ENCODE assay signal across 22 mouse cellular contexts in genomic region chr12:52338136-52338753, GRCm38 (mm10).
DNase-seq lines count a peak whose midpoint lies in the region; TF ChIP-seq lines count a peak whose summit lies in the region.
"Had no signal": no experiment of that assay in that cellular context is flagged by ENCODE, and none has a peak within 500 bp of the region (broad histone marks: within the 10 kb centered on the region; RNA-seq: fewer than 3 reads in every experiment).

No protein-coding gene starts in this region.

- H3K79me2 ChIP-seq in myocyte (ENCODE audit: control insufficient read depth, insufficient read depth) = no peaks in the 10 kb centered on the region

- H3K4me2 ChIP-seq in myocyte (ENCODE audit: low read depth) = peak overlapping the region; percentile 7
- H3K4me2 ChIP-seq: lung, embryonic 14.5 days had no signal

- no peak overlapping the region for H3K4me3 ChIP-seq in myocyte
- H3K4me3 ChIP-seq in heart, embryonic 10.5 days = no peak overlapping the region
- H3K4me3 ChIP-seq: embryonic facial prominence, embryonic 10.5 days; heart, adult 2 months; hindbrain, embryonic 10.5 days; midbrain, embryonic 10.5 days had no signal

- H3K36me3 ChIP-seq in myocyte (ENCODE audit: control insufficient read depth, insufficient read depth) = no peaks in the 10 kb centered on the region
- no peaks in the 10 kb centered on the region for H3K36me3 ChIP-seq in heart, embryonic 10.5 days
- H3K36me3 ChIP-seq: embryonic facial prominence, embryonic 10.5 days; G1E; hindbrain, embryonic 10.5 days; midbrain, embryonic 10.5 days had no signal

- no peak overlapping the region for H3ac ChIP-seq in myocyte (ENCODE audit: control insufficient read depth, insufficient read length)

- 60% methylated on average over 2 of the region's 2 CpGs for WGBS in heart, embryonic 10.5 days

- H3K4me1 ChIP-seq in heart, embryonic 10.5 days = peaks cover 18% of the 10 kb centered on the region

- peak; percentile 71 to 74 for DNase-seq in adrenal gland, adult (ENCODE audit: inconsistent age in 2 of 2, low spot score in 1 of 2)
- no peak for DNase-seq in adrenal gland, postnatal 4 days (ENCODE audit: low spot score in 2 of 2)
- peak; percentile 67 for DNase-seq in adrenal gland, adult 2 months
- DNase-seq in c-Kit-positive CD71-positive TER-119-negative erythroid progenitor cells, embryonic 14.5 days (ENCODE audit: low read depth) = peak; percentile 4
- DNase-seq in gastrocnemius, adult 18-20 months (ENCODE audit: low spot score) = no peak
- DNase-seq in heart, embryonic 10.5 days (ENCODE audit: low spot score) = no peak
- no peak for DNase-seq in right cerebral cortex, postnatal 14 days
- DNase-seq: cerebellum, adult 11 months; cerebellum, postnatal 14 days; gastrocnemius, postnatal 10 days; heart, adult 2 months; kidney, adult 2 months; kidney, postnatal 10 days; lung, postnatal 36 days; right cerebral cortex, postnatal 4 days had no signal

- TF ChIP-seq POLR2A in myocyte (IDR thresholded peaks at IDR 0.05; ENCODE audit: insufficient read length, low read depth) = no peak

- no peaks in the 10 kb centered on the region for H3K27me3 ChIP-seq in myocyte (ENCODE audit: control insufficient read depth, insufficient read depth, insufficient read length)
- no peaks in the 10 kb centered on the region for H3K27me3 ChIP-seq in heart, embryonic 10.5 days (ENCODE audit: insufficient read depth, poor library complexity, severe bottlenecking)

- H3K27ac ChIP-seq in heart, embryonic 10.5 days = no peak overlapping the region
- H3K27ac ChIP-seq: heart, adult 2 months; hindbrain, embryonic 10.5 days; midbrain, embryonic 10.5 days; stomach, postnatal 0 days had no signal

- H3K9me3 ChIP-seq in heart, embryonic 10.5 days = no peaks in the 10 kb centered on the region
- H3K9me3 ChIP-seq: embryonic facial prominence, embryonic 10.5 days; hindbrain, embryonic 10.5 days; midbrain, embryonic 10.5 days had no signal

TF ChIP-seq in myocyte, 11 proteins besides CTCF, POLR2A, EP300 and RAD21:
- TF ChIP-seq USF1 (IDR thresholded peaks at IDR 0.05; ENCODE audit: low read depth) = peak; percentile 24
- no peak for TF ChIP-seq CEBPB (IDR thresholded peaks at IDR 0.05; ENCODE audit: insufficient read depth, poor library complexity, severe bottlenecking)
- no peak for TF ChIP-seq REST (IDR thresholded peaks at IDR 0.05; ENCODE audit: insufficient read depth, insufficient read length)
- no peak for TF ChIP-seq MAX (IDR thresholded peaks at IDR 0.05; ENCODE audit: low read depth)
- no peak for TF ChIP-seq MYOD1 (IDR thresholded peaks at IDR 0.05; ENCODE audit: control insufficient read depth in 1 of 3, insufficient read length in 2 of 3, low read depth in 2 of 3)

Comparison
In these comparisons a context has a peak if more than half of its experiments do, and no peak if none do; other contexts are left out.
1. DNase-seq: peak in adrenal gland, adult (2 of 2), adrenal gland, adult 2 months (single experiment) and c-Kit-positive CD71-positive TER-119-negative erythroid progenitor cells, embryonic 14.5 days (single experiment); none in adrenal gland, postnatal 4 days (0 of 2), gastrocnemius, adult 18-20 months (single experiment), heart, embryonic 10.5 days (single experiment) and right cerebral cortex, postnatal 14 days (single experiment).